In genomic region chr4:68022891-68023303, GRCm38 (mm10) we compare ENCODE assay signal across 8 mouse cellular contexts.
DNase-seq lines count a peak whose midpoint lies in the region; ATAC-seq and TF ChIP-seq lines count a peak whose summit lies in the region.

No protein-coding gene starts in this region.

- in situ Hi-C loops in Patski (cut with MboI; ENCODE audit: low pct_unique_long_range_greater_than_20kb) = loop anchor here (5.0 to 10.0 kb wide), 2 partner anchors 824 to 922 kb away; no protein-coding TSS in a partner anchor

- H3K9me3 ChIP-seq in forebrain, embryonic 12.5 days = no peaks in the 10 kb centered on the region
- no peaks in the 10 kb centered on the region for H3K9me3 ChIP-seq in intestine, embryonic 16.5 days (ENCODE audit: control insufficient read depth, low read length)
- H3K9me3 ChIP-seq in neural tube, embryonic 13.5 days = no peaks in the 10 kb centered on the region

- H3K4me1 ChIP-seq in forebrain, embryonic 12.5 days = no peaks in the 10 kb centered on the region
- no peaks in the 10 kb centered on the region for H3K4me1 ChIP-seq in intestine, embryonic 16.5 days (ENCODE audit: control insufficient read depth, insufficient read depth, low read length)
- peaks cover 4% of the 10 kb centered on the region for H3K4me1 ChIP-seq in neural tube, embryonic 13.5 days (replicated peaks)
- H3K4me1 ChIP-seq in thymus, adult 2 months (replicated peaks; ENCODE audit: control insufficient read depth, insufficient read depth, low read length) = no peaks in the 10 kb centered on the region

- no peak overlapping the region for H3K4me3 ChIP-seq in forebrain, embryonic 12.5 days (replicated peaks)
- no peak overlapping the region for H3K4me3 ChIP-seq in intestine, embryonic 16.5 days (ENCODE audit: low read length)
- H3K4me3 ChIP-seq in neural tube, embryonic 13.5 days = no peak overlapping the region
- no peak overlapping the region for H3K4me3 ChIP-seq in thymus, adult 2 months (ENCODE audit: control insufficient read depth, insufficient read depth, low read length)

- intact Hi-C loops in left cerebral cortex, postnatal 36 days (cut with DNase I) = loop anchor here (5.0 kb wide), 2 partner anchors 824 to 929 kb away; partner anchors contain the start of gene Brinp1
- intact Hi-C loops in gastrocnemius, postnatal 14 days (cut with DNase I; ENCODE audit: low total_unique reads) = no loop called here

- ATAC-seq in Patski = peak; percentile 62
- peak; percentile 87 for ATAC-seq in forebrain, embryonic 12.5 days (ENCODE audit: low FRiP score)
- ATAC-seq in intestine, embryonic 16.5 days = peak; percentile 65; the same call in 1 of the 2 replicates
- peak; percentile 93 for ATAC-seq in neural tube, embryonic 13.5 days (ENCODE audit: low read depth)

- CTCF ChIA-PET in Patski (lab: Charles Lee) = interaction anchor here (0.7 kb wide), 1 partner anchor 48 kb away, joined by 3 read pairs; no protein-coding TSS in a partner anchor

- no peaks in the 10 kb centered on the region for H3K27me3 ChIP-seq in Patski
- H3K27me3 ChIP-seq in forebrain, embryonic 12.5 days = no peaks in the 10 kb centered on the region
- no peaks in the 10 kb centered on the region for H3K27me3 ChIP-seq in intestine, embryonic 16.5 days (replicated peaks; ENCODE audit: control insufficient read depth, insufficient read depth, low read length)
- H3K27me3 ChIP-seq in neural tube, embryonic 13.5 days = no peaks in the 10 kb centered on the region
- no peaks in the 10 kb centered on the region for H3K27me3 ChIP-seq in thymus, adult 2 months (ENCODE audit: control insufficient read depth, insufficient read depth, low read length)

- H3K4me2 ChIP-seq in forebrain, embryonic 12.5 days = no peak overlapping the region
- H3K4me2 ChIP-seq in intestine, embryonic 16.5 days (ENCODE audit: low read depth, low read length) = no peak overlapping the region
- H3K4me2 ChIP-seq in neural tube, embryonic 13.5 days = 0 out of 2 replicates have a peak overlapping the region, but pooled peaks have one; percentile 25

- peak; percentile 61 for TF ChIP-seq CTCF in Patski (IDR thresholded peaks at IDR 0.05)
- TF ChIP-seq CTCF in brain, embryonic 14.5 days (IDR thresholded peaks at IDR 0.05; ENCODE audit: borderline replicate concordance, extremely low read depth, insufficient read depth, insufficient read length) = peak; percentile 68; the same call in 1 of the 2 replicates
- no peak for TF ChIP-seq CTCF in thymus, adult 2 months (IDR thresholded peaks at IDR 0.05; ENCODE audit: borderline replicate concordance, control insufficient read depth, extremely low read depth, insufficient read depth, low read length, poor library complexity)

- H3K36me3 ChIP-seq in forebrain, embryonic 12.5 days (replicated peaks) = no peaks in the 10 kb centered on the region
- no peaks in the 10 kb centered on the region for H3K36me3 ChIP-seq in intestine, embryonic 16.5 days (ENCODE audit: control insufficient read depth, insufficient read depth, low read length)
- H3K36me3 ChIP-seq in neural tube, embryonic 13.5 days = no peaks in the 10 kb centered on the region
- no peaks in the 10 kb centered on the region for H3K36me3 ChIP-seq in thymus, adult 2 months (ENCODE audit: control insufficient read depth, insufficient read depth, low read length)

- no peak overlapping the region for H3K9ac ChIP-seq in forebrain, embryonic 12.5 days
- no peak overlapping the region for H3K9ac ChIP-seq in intestine, embryonic 16.5 days (ENCODE audit: low read depth, low read length)
- H3K9ac ChIP-seq in neural tube, embryonic 13.5 days = peak overlapping the region; percentile 49; the same call in 1 of the 2 replicates

- POLR2A ChIA-PET in Patski (lab: Charles Lee) = no interaction called here

- TF ChIP-seq POLR2A in brain, embryonic 14.5 days (IDR thresholded peaks at IDR 0.05; ENCODE audit: borderline replicate concordance, extremely low read depth, insufficient read depth, insufficient read length, poor library complexity, severe bottlenecking) = no peak
- no peak for TF ChIP-seq POLR2A in thymus, adult 2 months (IDR thresholded peaks at IDR 0.05; ENCODE audit: control insufficient read depth, extremely low read depth, insufficient read depth, low read length, poor library complexity)

- H3K27ac ChIP-seq in forebrain, embryonic 12.5 days = no peak overlapping the region
- H3K27ac ChIP-seq in intestine, embryonic 16.5 days (ENCODE audit: low read length) = no peak overlapping the region
- 0 out of 2 replicates have a peak overlapping the region, but pooled peaks have one; percentile 18 for H3K27ac ChIP-seq in neural tube, embryonic 13.5 days (replicated peaks)
- H3K27ac ChIP-seq in thymus, adult 2 months (ENCODE audit: control insufficient read depth, insufficient read depth, low read length) = no peak overlapping the region

- DNase-seq in Patski (ENCODE audit: low read depth, low spot score) = peak; percentile 4
- peak; percentile 93 for DNase-seq in brain, embryonic 14.5 days (ENCODE audit: low read depth)
- DNase-seq in left cerebral cortex, postnatal 36 days (ENCODE audit: low spot score in 2 of 2) = peak; percentile 54 to 63
- no peak for DNase-seq in thymus, adult 2 months
- DNase-seq in gastrocnemius, postnatal 14 days = no peak

- WGBS in forebrain, embryonic 12.5 days = 27% methylated on average over 2 of the region's 2 CpGs
- WGBS in intestine, embryonic 16.5 days = 14% methylated on average over 2 of the region's 2 CpGs
- 13% methylated on average over 2 of the region's 2 CpGs for WGBS in neural tube, embryonic 13.5 days
- WGBS in thymus, adult 2 months = 23% methylated on average over 2 of the region's 2 CpGs

Comparison
In these comparisons a context has a peak if more than half of its experiments do, and no peak if none do; other contexts are left out.
1. DNase-seq: peak in Patski (single experiment), brain, embryonic 14.5 days (single experiment) and left cerebral cortex, postnatal 36 days (2 of 2); none in thymus, adult 2 months (single experiment) and gastrocnemius, postnatal 14 days (single experiment).
2. Peak in every context shown above with its lines, with median percentiles within 50 percentile points of each other: ATAC-seq.